Mouse (Mus musculus) gastrocnemius, postnatal 4 days (tissue): ENCODE data around the gene Mpst. TPM values are rescaled to one million over a fixed set of nuclear protein-coding genes. Genes with fewer than 3 reads are reported as not detected.
A peak's percentile ranks its signal among the peaks of the same experiment; 100 is the strongest.

Experiments used
- DNase-seq, 2 experiments: peaks; one replicate each; pipeline ENCODE4 v3.0.0; 2021 to 2022; ENCODE audit warnings: low spot score in 2 of 2, mixed read lengths in 2 of 2
- total RNA-seq, 2 experiments: library from RNA; stranded (reverse); gene quantifications; 2 replicates each; pipeline ENCODE4 v1.2.3; 2021

Gene Mpst
- total RNA-seq, 2 experiments from 2014 or later: 27.6 to 34.5 TPM

GRCm38 (mm10) chr15:78403301-78403741 is 2.9 kb upstream of the Mpst start:
- DNase-seq: no peak

DNA sequence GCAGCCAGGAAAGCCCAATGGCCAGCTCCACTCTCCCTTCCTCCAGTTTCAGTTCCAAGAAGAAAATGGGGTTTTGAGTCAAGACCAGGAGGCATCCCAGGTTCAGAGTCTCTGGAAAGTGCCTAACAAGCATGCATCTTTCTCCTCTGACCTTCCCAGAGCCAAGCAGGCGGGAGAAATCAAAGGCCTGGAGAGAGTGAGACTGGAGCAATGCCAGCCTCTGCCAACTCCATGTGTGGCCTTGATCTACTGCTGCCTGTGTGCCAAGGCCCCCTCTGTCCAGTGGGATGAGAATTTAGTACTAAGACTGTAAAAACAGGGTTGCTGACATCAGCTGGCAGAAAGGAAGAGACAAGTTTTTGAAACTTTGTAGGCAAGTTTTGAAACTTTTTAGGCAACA is 2.3 kb upstream of the Mpst start:
- DNase-seq: peak in 1 of 2 experiments; percentile 46

GRCm38 (mm10) chr15:78405098-78405497 is 1.1 kb upstream of the Mpst start:
- no peak for DNase-seq

DNA sequence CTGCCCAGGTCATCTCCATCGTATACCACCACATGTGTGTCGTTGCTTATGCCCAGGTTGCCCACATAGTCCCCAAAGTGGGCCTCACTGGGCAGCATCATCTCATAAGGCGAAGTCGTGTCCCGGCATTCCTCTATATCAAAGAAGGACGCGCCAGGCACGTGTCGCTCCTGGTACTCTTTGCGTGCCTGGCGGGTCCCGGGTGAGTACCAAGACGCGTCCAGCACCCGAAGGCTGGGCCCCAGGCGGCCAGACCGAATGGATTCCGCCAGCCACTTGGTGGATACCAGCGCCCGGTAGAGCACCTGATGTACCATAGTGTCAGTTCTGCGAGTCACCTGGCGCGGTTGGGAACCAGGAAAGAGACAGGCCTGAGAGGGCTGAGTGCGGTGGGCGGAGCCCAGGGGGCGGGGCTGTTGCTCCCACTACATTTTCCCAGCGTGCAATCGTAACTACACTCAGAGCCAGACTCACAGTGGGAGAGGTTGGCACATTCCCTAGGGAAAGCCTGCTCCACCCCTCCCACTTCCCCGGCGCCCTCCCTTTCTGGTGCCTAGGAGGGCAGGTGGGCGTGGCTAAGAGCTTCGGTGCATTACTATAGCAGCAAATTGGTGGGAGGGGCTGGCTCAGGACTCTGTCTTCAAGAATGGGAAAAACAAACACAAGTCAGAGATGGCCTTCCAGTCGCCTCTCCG is 552 bp upstream of the Mpst start, which contains the start of gene Tst:
Gene Tst, minus strand, starts transcription at position 391 of the 695 bp plus-strand sequence.
- DNase-seq: peak; percentile 33 to 78

DNA sequence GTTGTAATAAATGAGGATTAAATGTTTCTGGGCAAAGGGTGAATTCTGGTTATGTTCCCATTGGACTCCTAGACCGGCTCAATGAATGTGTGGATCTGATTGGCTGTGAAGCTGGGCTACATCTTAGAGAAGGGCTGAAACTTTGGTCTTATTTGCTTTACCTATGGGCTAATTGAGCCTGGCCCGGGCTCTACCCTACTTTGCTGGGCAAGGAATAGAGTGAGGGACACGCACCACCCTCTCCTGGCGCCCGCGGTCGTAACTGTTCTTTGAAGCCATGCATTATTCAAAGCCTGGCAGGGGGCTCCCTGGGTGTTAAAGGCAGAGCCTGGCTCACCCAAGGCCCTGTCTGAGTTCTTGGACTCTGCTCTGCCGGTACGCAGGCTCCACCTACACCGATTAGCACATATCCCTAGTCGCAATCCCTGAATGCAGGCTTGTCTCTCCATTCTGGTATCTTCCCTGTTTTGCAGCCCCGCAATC is 3.4 kb downstream of the Mpst start:
- DNase-seq: no peak

DNA sequence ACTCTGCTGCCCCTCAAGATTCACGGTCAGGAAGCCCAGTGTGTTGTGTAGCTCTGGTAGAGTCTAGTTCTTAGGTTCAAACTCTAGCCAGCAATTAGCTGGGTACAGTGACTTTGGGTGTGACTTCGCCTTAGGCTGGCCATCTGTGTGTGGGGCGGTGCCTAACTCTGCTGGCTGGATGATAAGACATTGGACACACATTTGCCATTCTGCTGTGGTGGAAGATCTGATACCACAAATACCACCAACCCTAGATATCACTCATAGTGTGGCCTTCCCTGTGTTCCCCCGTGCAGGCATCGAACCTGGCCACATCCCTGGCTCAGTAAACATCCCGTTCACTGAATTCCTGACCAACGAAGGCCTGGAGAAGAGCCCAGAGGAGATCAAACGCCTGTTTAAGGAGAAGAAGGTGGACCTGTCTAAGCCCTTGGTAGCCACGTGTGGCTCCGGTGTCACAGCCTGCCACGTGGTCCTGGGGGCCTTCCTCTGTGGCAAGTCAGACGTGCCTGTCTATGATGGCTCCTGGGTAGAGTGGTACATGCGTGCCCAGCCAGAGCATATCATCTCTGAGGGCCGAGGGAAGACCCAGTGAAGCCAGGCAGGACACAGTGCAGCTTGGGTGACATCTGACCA is 7.0 kb downstream of the Mpst start:
- DNase-seq: no peak

DNA sequence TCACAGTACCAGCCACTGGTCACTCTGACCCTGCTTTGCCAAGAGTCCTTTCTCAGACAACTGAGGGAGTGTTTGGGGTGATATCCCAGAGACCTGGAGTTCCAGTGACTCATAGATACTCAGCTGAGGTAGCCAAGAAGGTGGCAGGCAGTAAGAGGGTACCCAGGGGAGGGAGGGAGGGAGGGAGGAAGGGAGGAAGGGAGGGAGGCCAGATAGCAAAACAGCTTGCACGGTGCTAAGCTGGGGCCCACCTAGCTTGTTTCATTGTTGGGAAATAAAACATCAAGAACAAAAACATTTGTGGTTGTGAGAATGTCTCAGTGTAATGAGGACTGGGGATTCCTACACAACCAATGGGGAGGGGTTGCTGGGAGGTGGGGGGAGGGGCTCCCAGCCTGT is 7.5 kb downstream of the Mpst start:
- no peak for DNase-seq

DNA sequence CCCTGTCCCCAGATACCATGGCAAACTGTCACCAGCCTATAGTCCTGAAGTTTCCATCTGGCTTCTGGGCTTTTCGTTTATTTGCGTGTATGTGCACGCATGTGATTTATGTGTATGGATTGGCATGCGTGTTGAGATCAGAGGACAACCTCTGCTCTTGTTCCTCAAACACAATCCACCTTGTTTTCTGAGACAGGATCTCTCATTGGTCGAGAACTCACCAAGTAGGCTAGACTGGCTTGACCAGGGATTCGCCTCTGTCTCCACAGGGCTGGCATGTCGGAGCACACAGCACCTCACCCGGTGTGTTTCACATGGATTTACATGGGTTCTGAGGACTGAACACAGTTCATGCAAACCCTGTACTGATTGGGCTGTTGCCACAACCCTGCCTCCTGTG is 7.9 kb downstream of the Mpst start:
- DNase-seq: no peak

DNA sequence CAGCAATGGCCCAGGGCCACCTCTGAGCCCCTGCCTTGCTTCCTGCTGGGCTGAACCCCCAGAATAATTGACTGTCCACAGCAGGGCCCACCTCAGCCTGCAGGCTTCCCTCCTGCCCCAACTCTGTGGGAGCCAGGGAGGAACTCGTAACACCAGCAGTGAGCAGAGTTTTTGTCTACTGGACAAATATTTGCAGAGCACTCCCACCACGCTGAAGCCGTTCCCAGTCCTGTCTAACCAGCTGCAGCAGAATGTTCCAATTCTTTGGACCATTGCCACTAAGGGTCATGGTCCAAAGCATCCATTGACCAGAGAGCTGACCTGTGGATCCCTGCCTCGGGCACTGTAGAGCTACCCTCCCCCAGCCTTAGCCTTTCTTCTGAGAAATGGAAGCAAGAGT is 10.7 kb downstream of the Mpst start:
- no peak for DNase-seq

- no peak for DNase-seq
Observed at GRCm38 (mm10) chr15:78420395-78420794, 14.2 kb downstream of the Mpst start.

GRCm38 (mm10) chr15:78422046-78422956 is 16.1 kb downstream of the Mpst start:
- DNase-seq: peak; percentile 69 to 85

DNA sequence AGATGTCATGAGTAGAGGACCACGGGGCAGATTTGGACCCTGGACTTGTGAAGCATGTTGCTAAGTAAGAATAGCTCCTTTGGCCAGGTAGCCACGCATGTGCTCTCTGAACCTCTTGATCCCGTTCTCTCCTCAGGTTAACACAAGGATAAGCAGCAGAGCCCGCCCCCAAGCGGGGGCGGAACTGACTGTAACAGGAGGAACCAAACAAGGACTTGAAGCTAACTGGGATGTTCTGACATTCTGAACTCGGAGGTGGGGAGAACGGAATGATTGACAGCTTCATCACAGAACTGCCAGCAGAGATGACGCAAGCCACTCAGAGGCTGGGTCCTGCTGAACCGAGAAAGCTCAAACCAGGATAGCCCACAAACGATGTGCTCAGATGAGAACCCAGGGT is 18.3 kb downstream of the Mpst start:
- no peak for DNase-seq

- no peak for DNase-seq
Observed at GRCm38 (mm10) chr15:78425230-78425629, 19.0 kb downstream of the Mpst start.

- DNase-seq: peak; percentile 68 to 81
Observed at GRCm38 (mm10) chr15:78428391-78429138, 22.3 kb downstream of the Mpst start, which contains the start of gene Kctd17. Gene Kctd17 (plus strand): TSS chr15:78428564.

DNA sequence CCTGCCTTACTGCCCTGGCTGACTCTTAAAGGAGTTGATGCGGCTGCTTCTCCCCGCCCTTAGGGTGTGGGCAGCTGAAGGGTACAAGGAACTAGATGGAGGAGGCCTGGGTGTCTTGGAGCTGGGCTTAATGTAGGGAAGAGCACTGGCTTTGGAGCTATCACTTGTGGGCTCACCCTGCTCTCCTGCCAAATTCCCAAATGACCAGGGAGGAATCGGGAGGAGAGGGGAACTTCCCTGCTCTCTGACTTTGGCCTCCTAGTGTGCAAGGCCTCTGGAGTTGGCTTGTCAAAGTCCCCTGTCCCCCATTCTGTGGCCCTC is 22.9 kb downstream of the Mpst start:
- DNase-seq: no peak

DNA sequence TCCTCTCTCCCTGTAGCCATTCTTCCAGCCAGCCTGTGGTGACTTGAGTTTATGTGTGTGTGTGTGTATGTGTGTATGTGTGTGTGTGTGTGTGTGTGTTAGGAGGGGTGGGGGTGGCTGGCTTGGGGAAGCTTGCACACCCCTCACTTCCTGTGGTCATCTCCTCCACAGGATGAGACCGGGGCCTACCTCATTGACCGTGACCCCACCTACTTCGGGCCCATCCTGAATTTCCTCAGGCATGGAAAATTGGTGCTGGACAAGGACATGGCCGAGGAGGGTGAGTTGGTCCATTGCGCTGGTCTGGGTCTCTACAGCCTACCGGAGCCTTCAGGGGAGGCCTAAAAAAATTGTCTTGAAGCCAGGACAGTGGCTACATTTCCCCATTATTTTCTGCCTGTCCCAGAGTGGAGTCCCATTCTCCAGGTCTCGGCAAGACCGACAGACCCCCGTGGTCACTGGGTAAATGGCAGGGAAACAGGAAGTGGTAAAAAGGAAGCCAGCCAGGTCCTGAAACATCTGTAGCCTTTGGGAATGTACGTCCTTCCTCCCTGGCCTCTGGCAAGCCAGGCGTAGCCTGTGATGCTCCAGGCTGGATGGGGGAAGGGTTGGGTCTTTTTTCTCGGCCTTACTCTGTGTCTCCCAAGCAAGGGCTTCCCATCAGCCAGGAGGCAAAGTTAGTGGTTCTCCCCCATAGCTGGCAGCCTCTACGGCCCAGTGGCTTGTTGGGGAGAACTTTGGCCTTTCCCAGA is 23.8 kb downstream of the Mpst start:
- DNase-seq: no peak

- no peak for DNase-seq
Observed at GRCm38 (mm10) chr15:78430874-78431273, 24.7 kb downstream of the Mpst start.

DNA sequence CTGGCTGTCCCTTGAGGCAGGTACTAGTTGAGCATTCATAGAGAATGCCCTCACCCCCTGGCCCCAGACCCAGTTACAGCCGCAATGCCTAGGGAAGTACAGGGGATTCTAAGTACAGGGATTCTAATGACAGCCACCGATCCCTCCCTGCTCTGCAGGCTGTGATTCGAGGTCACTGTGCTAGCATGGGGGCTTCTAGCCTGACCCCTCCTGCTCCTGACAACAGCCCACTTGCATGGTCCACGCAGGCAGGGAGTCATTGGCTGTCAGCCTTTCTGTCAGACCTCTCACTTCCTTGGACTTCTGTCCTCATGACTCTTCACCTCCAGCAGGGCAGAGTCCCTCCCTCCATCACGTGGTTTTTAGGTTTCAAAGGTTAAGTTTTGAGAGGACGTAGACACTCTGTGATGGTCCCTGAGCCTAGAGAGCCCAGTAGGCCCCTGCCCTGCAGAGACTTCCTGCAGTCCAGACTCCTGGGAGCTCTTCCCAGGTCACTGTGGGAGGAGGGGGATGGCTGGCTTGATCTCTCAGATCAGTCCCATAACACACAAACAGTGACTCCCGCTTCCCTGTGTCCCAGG is 25.4 kb downstream of the Mpst start:
- no peak for DNase-seq

GRCm38 (mm10) chr15:78434896-78435520 is 28.8 kb downstream of the Mpst start:
- DNase-seq: no peak
